Mouse (Mus musculus) gastrocnemius, postnatal 14 days (tissue): Measurements from ENCODE around the gene Plekhb1. TPM values are rescaled to one million over a fixed set of nuclear protein-coding genes. Genes with fewer than 3 reads are reported as not detected.

Experiments used
- DNase-seq: peaks from one replicate; pipeline ENCODE4 v3.0.0; 2021; ENCODE audit warnings: mixed read lengths
- intact Hi-C: fragments of 180-260 bp; cut with DNase I; formaldehyde crosslinking; loops from one replicate; pipeline ENCODE4 v1.15.1; 2025; ENCODE audit warnings: low total_unique reads
- total RNA-seq, 2 experiments: library from RNA; stranded (reverse); gene quantifications; 2 replicates each; pipeline ENCODE4 v1.2.3; 2021

Plekhb1 gene
- total RNA-seq, 2 experiments from 2014 or later = 14.6 to 30.6 TPM

DNA sequence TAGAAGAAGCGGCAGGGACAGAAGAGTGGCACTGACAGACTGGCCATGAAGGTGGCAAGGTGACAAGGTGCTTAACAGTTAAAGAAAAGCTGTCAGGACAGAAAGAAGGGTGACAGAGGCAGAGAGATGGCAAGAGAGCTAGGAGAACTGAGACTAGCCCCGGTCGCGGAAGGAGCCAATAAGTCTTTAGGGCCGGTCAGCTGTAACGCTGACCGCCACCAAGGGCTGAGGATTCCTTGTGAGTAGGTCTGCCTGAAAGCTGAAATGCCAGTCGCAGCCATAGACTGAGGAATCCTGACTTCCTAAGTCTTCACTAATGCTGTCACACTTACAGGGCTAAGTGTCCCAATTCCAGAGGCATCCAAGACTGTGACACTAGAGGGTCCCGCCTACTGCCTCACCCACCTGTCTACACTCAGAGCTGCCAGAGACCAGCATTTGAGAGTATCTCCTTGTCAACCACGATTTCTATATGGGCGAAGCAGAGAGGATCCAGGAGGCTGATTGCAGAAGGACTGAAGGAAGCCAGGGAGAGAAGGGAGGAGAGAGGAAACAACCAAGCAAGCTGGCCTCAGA, 1.6 kb upstream of the Plekhb1 start:
- intact Hi-C loops = no loop called here
- DNase-seq = no peak

DNA sequence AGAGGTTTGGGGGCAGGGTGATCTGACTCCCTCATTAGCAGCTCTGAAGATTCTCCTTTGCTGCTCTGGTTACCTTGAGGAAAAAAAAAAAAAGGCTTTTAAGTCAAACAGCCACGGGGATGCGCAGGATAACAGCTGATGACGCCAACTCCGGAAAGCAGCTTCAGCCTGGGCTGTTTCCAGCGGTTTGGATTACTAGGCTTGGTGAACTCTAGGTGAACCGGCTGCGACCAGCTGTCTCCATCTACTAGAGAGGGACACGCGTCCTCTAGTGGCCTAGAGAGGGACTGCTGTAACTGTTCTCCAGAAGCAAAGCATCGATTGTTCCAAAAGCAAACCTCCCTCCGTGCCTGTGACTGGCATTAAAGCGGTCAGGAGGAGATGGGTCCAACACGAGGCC, 976 bp upstream of the Plekhb1 start:
- intact Hi-C loops = no loop called here
- peak; percentile 95 for DNase-seq

DNA sequence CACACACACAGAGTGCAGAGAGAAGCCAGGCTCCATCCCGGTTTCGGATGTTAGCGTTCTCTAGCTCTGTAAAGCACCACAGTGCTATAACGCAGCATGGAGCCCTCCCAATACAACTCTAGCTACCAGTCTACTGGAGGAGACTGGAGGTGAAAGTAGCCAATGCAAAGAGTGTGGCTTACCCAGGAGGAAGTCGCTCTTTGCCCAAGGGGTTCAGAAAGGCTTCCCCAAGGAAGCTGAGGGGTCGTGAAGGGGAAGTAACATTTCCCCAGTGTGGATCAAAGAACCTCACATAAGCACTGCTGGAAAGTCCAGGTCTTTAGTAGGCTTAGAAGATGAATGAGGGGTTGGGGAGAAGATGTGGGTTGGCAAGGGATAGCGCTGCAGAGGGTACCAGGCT, 950 bp downstream of the Plekhb1 start:
- no peak for DNase-seq
- intact Hi-C loops = no loop called here

DNA sequence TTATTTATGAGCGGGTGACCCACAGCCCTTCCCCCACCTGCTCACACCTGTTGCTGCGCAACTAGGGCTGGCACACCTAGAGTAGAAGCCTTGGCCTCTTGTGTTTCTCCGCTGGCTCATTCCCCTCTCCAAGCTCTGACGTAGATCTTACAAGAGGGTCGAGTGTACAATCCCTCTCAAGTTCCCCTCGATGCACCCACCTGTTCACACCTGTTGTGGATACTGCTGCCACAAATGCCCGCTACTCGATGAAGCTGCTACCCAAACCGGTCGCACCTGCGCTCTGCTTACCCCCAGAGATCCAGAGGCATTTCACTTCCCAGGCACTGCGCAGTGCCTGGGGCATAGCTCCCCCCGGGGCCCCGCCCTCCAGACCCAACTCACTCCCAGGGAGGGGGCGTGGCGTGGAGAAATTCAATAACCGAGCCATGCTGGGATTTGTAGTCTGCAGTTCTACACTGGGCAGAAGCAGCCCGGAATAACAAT, 4.1 kb downstream of the Plekhb1 start:
- peak; percentile 66 for DNase-seq
- intact Hi-C loops = no loop called here

DNA sequence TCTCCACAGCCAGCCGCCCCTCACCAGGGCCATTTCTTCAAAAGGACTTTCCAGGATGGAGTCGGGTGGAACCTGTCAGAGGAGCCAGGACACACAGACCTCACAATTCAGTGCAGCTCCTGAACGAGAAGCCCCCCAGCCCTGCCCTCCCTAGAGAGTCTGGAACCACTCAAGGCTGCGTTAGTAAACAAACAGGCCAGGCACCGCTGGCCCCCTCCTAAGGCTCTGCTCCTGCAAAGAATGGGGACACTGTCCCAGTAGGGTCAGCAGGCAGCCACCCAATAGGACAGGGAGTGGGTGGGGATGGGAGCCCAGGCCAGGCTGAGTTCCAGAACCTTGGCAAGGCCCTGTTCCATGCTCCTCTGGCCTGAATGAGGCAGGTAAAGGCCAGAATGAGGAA, 5.5 kb downstream of the Plekhb1 start:
- intact Hi-C loops = no loop called here
- DNase-seq = no peak

DNA sequence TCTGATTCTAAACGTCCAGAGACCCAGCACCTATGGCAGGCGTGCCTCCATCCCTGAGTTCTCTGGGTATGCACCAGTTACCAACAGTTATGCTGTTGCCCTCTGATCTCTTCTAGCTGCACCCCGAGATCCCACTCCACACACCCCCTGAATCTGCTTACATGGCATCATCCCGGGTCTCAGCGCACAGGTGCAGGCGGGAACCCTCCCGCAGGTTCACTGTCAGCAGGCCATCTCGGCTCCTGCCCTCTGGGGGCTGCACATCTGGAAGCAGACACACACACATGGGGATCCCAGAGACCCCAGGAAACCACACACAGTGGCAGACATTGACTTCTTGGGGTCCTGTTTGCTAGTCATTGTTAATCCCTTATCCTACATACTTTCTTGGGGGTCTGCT, 7.8 kb downstream of the Plekhb1 start:
- no peak for DNase-seq
- intact Hi-C loops = no loop called here

DNA sequence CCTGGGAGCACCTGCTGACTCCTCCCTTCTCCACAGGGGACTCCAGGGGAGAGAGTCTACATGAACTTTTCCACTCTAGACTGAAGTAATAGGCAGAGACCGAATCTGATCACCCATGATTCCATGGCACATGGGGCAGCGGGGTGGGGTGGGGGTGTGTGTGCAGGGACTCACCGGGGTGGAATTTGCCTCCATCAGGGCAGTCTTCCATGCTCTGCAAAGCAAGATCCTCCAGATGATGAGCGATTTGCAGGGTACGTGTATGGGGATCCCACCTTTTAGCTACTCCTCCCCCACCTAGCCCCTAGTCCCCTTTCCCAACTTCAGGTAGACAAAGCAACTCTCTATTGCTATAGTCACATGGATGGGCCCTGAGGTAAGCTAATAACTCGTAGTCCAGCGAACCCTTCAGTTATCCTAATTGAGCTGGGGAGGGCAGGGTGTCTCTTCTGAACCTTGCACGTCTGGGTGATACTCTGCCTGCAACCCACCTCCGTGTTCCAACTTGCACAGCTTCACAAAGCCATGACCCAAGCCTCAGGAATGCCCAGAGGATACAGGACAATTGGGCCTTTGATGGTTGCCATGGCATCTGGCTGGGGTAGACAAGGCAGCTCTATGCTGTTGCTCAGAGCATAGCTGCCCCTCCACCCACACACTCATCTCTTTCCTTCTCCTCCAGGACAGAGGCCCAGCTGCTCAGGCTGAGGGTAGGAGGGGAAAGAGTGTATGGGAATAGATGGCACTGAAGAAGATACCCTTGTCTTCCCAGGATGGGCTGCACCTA, 8.5 kb downstream of the Plekhb1 start:
- no peak for DNase-seq
- intact Hi-C loops = no loop called here

DNA sequence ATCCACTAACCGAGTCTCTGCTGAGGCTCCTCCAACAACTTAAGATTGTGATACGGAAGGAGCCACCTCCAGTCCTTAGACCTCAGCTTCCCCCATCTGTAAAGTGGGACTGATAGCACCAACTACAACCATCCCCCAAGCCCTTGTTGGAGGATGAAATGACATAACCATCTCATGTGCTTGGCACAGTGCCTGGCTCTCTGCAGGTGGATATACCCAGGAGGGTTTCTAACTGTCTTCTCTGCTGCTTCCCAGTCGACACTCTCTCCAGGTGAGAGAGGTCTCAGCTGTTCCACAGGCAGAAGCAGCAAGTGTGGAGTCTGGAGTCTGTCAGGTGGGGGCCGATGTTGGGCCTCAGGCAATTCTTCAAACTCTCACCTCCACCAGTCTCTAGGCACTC, 11.2 kb downstream of the Plekhb1 start:
- intact Hi-C loops = no loop called here
- DNase-seq = no peak

DNA sequence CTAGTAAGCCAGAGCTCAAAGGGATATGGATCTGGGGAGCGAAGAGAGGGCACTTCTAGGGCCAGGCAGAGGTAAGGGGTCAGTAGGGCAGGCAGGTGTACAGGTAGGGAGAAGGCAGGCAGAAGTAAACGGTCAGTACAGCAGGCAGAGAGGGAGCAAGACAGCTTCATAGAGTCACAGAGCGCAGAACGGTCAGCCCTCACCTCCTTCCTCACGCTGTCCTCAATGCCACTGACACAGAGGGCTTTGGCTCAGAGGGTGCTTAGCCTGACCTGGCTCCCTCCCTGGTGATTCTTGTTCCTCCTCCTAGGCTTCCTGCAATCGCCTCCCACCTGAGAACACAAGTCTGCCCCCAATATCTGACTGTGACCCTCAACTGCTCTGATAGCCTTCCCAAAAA, 11.8 kb downstream of the Plekhb1 start:
- intact Hi-C loops = no loop called here
- no peak for DNase-seq

DNA sequence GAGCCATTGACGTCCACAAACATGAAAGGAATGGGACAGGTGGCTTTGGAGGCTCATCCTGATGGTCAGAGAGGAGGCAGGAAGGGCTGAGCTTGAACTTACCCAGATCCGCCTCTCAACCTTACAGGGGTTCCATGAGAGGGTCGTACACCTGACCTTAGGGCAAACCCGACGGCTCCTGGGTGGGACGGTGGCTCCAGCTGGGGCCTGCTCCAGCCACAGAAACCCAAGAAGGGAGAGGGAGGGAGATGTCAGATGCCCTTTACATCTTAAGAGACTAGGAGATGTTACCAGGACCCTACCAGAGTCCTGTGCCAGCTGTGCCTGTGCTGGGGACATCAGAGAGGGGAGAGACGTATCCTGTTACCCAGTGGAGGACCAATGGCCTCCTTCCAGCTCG, 12.4 kb downstream of the Plekhb1 start:
- no peak for DNase-seq
- intact Hi-C loops = no loop called here

DNA sequence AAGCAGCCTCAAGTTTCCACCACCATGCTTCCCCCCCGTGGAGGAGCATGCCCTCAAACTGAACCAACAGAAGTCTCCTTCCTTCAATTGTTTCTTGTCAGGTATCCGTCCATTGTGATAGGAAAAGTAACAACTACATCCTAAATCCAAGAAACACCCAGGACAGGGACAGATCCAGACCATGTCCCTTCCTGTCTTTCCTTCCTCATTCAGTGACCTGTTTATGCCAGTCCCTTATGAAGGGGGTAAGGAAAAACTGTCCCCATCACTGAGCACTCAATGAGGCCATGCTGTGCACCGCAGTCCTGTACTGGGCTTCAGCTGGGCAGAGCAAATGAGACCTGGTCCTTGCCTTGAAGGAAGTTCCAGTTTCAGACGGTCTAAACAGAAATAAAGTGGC, 13.1 kb downstream of the Plekhb1 start:
- intact Hi-C loops = no loop called here
- no peak for DNase-seq

DNA sequence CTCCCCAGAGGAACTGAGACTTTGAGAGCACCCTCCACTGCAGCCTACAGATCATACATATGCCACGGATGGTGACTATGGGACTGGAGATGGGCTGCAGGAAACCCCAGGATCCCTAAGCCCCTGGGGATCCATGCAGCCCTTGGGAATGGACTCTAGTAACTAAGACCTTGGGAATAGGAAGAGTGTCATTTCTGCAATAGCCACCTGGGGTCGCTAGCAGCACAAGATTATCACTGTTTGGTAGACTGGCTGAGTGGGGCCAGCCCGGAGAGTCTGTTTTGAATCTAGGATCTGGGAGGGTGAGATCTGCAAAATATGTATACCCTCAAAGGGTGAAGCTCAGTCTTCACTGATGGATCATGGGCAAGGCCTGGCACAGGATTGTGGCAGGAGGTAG, 17.1 kb downstream of the Plekhb1 start:
- peak; percentile 62 for DNase-seq
- intact Hi-C loops = no loop called here

DNA sequence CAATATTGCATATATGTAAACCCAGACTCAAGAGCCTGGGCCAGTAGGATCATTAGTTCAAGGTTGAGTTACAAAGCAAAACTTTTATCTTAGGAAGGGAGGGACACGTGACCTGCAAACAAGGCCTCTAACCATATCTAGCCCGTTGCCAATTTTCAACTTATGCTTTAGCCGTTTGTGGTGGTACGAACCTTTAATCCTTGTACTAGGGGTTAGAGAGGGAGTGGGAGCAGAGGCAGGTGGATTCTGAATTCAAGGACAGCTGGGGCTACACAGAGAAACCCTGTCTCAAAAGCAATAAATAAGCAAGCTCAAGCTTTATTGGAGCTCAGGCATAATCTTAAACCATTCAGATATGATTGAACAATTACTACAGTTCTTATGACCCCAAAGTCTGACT, 19.8 kb downstream of the Plekhb1 start:
- intact Hi-C loops = no loop called here
- no peak for DNase-seq

DNA sequence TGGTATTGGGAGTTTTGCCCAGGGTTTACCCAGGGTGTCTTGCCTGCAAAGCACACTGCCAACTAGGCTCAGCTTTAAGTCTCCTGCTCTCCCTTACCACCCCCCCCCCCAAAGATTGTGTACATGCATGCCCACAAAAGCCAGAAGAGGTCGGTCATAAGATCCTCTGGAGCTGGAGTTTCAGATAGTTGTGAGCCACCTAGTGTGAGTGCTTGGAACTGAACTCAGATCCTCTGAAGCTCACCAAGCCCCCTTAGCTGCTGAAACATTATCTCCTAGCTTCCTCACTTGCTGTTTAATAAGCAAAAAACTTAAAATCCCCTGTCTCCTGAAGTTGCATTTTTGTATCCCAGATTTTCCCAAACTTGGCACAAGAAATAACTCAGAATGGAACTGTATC, 24.6 kb downstream of the Plekhb1 start:
- no peak for DNase-seq
- intact Hi-C loops = no loop called here

DNA sequence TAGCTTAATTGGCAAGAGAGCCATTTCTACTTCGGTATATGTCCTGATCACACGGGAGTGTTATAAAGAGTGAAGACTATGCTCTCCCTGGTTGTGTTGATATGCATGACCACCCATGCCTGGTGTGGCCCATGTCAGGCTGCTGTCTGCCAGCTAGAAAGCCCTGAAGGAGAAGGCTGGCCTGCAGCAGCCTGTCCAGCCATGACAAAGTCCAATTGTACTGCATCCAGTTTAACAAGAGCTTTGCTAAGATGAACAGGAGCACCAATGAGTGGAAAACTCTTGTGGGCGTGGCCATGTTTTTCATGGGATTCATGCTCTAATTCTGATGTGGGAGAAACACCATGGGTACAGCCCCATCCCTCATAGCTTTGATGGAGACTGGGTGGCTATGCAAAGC, 37.7 kb downstream of the Plekhb1 start:
- intact Hi-C loops = no loop called here

DNA sequence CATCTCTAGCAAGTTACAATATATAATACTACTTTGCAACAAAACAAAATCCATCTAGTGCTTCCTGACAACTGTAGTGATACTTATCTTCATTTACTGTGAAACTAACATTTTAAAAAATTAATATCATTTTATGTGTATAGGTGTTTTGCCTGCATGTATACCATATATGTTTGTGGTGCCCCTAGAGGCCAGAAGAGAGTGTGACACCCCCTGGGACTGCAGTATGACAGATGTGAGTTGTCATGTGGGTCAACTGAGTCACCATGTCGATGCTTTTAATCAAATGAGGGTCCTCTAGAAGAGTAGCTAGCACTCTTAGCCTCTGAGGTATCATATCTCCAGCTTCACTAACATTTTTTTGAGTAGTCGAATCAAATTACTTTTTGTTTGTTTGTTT, 39.9 kb downstream of the Plekhb1 start:
- no peak for DNase-seq
- intact Hi-C loops = no loop called here

More for the DNA sequence above, 37.7 kb downstream of the Plekhb1 start:
- DNase-seq = no peak

DNA sequence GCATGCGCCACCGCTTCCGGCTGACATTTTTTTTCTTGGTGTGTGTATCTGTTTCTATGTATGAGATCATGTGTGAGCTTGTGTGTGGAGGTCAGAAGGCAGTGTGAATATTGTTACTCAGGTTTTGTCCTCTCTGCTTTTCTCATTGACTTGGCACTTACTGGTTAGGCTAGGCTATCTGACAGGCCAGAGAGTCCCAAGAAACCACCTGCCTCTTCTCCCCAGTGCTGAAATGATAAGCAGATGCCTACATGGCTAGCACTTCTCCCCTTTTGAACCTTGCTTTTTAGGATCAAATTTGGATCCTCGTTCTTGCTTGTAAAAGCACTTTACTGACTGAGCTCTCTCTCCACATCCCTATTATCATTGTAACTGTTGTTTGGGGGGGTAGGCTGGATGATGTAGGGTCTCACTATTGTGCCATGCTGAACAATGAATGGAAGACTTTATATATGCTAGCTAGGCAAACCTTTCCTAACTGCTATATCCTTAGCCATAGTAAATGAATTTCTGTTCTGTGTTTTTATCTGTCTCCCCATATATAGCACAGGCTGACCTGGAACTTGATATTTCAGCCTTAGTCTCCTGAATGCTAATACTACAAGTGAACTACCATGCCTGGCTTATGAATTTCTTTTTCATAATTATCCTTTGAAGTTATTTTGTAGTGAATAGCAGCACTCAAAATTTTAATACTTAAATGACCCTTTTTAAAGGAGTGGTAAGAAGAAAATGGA, 45.9 kb downstream of the Plekhb1 start:
- DNase-seq = no peak
- intact Hi-C loops = no loop called here

DNA sequence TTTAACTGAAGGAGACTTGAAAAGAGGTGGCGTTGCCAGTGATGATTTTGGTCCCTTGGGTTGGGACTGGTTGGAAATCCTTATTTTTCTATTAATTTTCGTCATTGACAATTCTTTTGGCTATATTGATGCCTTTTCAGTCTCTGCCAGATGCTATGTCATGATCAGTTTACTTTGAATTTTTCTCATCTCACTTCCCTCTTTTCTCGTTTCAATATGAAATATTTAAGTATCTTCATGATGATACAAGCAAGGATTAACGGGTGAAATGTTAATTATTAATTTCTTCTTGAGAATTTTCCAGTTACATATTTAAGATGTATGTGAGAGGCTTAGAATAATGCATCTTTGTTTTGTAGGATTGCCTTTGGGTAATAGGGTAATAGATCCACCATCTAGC, 53.3 kb downstream of the Plekhb1 start:
- intact Hi-C loops = no loop called here
- DNase-seq = no peak

DNA sequence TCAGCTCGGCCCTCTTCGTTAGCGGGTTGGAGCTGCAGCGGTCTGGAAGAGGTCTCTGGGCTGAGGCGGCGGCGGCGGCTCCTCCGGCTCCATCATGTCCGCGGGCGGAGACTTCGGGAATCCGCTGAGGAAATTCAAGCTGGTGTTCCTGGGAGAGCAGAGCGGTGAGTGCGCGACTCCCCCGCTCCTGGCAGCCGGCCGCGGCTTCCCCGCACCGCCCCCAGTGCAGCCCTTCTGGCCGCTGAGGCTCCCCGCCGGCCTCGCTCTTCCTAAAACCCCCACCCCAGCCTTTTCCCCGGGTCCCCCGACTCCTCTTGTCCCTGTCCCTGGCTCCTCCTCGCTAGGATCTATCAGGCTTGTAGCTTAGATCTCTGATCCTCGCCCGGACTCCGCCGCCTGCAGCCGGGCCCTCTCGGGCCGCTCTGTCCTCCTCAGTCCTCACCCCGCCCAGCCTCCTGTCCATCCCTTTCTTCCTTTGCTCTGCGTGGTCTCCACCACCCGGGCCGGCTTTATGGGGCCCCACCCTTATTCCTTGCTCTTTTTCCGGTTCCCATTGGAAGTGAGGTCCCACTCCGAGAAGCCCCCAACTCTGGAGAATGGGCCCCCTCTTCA, 54.0 kb downstream of the Plekhb1 start, which contains the start of gene Mrpl48:
Gene Mrpl48 (minus strand): TSS at position 172 of the 612 bp plus-strand sequence.
- intact Hi-C loops = no loop called here

More for the DNA sequence above, 54.0 kb downstream of the Plekhb1 start, which contains the start of gene Mrpl48:
- peak; percentile 72 for DNase-seq
